In the genomic region with DNA sequence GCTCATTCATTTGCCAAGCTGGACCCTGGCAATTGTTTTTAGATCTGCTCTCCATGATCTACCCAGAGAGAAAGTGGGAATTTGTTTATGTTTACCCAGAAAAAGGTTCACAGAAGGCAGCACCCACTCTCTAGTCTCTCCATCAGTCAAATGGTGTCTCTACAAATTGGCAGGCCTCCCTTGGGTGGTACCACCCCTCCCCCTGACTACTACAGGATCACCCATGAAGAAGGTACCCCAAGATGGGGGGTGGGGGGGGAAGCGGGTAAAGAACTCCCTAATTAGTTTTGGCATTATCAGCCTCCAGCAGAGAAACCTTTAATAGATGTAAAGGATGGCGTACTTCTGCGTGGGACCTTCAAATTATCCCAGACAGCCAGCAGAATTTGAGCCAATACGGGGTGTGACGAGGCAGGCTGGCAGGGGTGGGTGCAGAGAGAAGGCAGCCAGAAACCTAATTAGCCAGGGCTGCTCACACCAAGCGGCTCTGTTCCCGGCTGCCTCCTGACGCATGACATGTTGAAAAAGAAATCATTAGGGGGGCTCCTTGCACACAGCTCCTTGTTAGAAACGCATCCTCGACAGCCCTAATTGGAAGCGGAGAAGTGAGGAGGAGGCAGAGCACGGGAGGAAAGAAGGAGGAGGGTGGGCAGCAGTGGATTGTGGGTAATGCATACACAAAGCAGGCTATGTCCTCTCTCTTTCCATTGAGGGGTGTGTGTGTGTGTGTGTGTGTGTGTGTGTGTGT, we compare ENCODE assay signal across 8 mouse cellular contexts.
DNase-seq lines count a peak whose midpoint lies in the region; ATAC-seq lines count a peak whose summit lies in the region.

No protein-coding gene starts in this region.

- peak overlapping the region; percentile 21 for H3K4me2 ChIP-seq in midbrain, embryonic 12.5 days (replicated peaks)
- H3K4me2 ChIP-seq in midbrain, embryonic 11.5 days: no peak overlapping the region

- ATAC-seq in midbrain, embryonic 12.5 days (ENCODE audit: low FRiP score, low read depth): peak; percentile 82
- ATAC-seq in midbrain, embryonic 11.5 days (ENCODE audit: low FRiP score): no peak

- no peak for DNase-seq in midbrain, embryonic 11.5 days (ENCODE audit: low spot score, missing footprints)
- DNase-seq in hindbrain, embryonic 10.5 days (ENCODE audit: low spot score): peak; percentile 13
- peak; percentile 63 to 82 for DNase-seq in left cerebral cortex, postnatal 10 days (ENCODE audit: extremely low spot score in 1 of 2, low spot score in 2 of 2)
- DNase-seq in right cerebral cortex, postnatal 36 days (ENCODE audit: low spot score in 2 of 2): peak; percentile 57 to 71
- DNase-seq in thymus, postnatal 10 days (ENCODE audit: low spot score in 2 of 2): no peak
- DNase-seq in thymus, postnatal 4 days: no peak
- no peak for DNase-seq in heart, adult 9 months (ENCODE audit: low spot score in 2 of 2)

- WGBS in midbrain, embryonic 12.5 days: 52% methylated on average over 12 of the region's 12 CpGs
- WGBS in midbrain, embryonic 11.5 days: 69% methylated on average over 12 of the region's 12 CpGs
- WGBS in hindbrain, embryonic 10.5 days: 57% methylated on average over 12 of the region's 12 CpGs

- no peaks in the 10 kb centered on the region for H3K27me3 ChIP-seq in midbrain, embryonic 12.5 days
- no peaks in the 10 kb centered on the region for H3K27me3 ChIP-seq in midbrain, embryonic 11.5 days (ENCODE audit: control insufficient read depth, insufficient read depth, low read length)
- no peaks in the 10 kb centered on the region for H3K27me3 ChIP-seq in hindbrain, embryonic 10.5 days (ENCODE audit: insufficient read depth, poor library complexity, severe bottlenecking)

- H3K9me3 ChIP-seq in midbrain, embryonic 12.5 days: no peaks in the 10 kb centered on the region
- no peaks in the 10 kb centered on the region; the same call in 1 of the 2 replicates for H3K9me3 ChIP-seq in midbrain, embryonic 11.5 days (ENCODE audit: control insufficient read depth, low read length)
- H3K9me3 ChIP-seq in hindbrain, embryonic 10.5 days: 0 out of 2 replicates have a peak, but pooled peaks cover 2% of the 10 kb centered on the region

- no peaks in the 10 kb centered on the region for H3K4me1 ChIP-seq in midbrain, embryonic 12.5 days
- no peaks in the 10 kb centered on the region for H3K4me1 ChIP-seq in midbrain, embryonic 11.5 days (ENCODE audit: control insufficient read depth, insufficient read depth, low read length)
- H3K4me1 ChIP-seq in hindbrain, embryonic 10.5 days (replicated peaks): no peaks in the 10 kb centered on the region

- no peak overlapping the region for H3K4me3 ChIP-seq in midbrain, embryonic 12.5 days
- H3K4me3 ChIP-seq in midbrain, embryonic 11.5 days (ENCODE audit: low read depth, low read length): no peak overlapping the region
- no peak overlapping the region; the same call in 1 of the 2 replicates for H3K4me3 ChIP-seq in hindbrain, embryonic 10.5 days

- no peak overlapping the region for H3K9ac ChIP-seq in midbrain, embryonic 12.5 days (replicated peaks)
- no peak overlapping the region for H3K9ac ChIP-seq in midbrain, embryonic 11.5 days (ENCODE audit: low read length)

- H3K27ac ChIP-seq in midbrain, embryonic 12.5 days (replicated peaks): peak overlapping the region; percentile 49; the same call in 1 of the 2 replicates
- H3K27ac ChIP-seq in midbrain, embryonic 11.5 days (ENCODE audit: low read depth, low read length): no peak overlapping the region; the same call in 1 of the 2 replicates
- peak overlapping the region; percentile 50; the same call in 1 of the 2 replicates for H3K27ac ChIP-seq in hindbrain, embryonic 10.5 days

- intact Hi-C loops in left cerebral cortex, postnatal 10 days (cut with DNase I): no loop called here

- H3K36me3 ChIP-seq in midbrain, embryonic 12.5 days: no peaks in the 10 kb centered on the region
- no peaks in the 10 kb centered on the region for H3K36me3 ChIP-seq in midbrain, embryonic 11.5 days (ENCODE audit: control insufficient read depth, insufficient read depth, low read length)
- no peaks in the 10 kb centered on the region for H3K36me3 ChIP-seq in hindbrain, embryonic 10.5 days

Comparison
In these comparisons a context has a peak if more than half of its experiments do, and no peak if none do; other contexts are left out.
1. DNase-seq: peak in hindbrain, embryonic 10.5 days (single experiment), left cerebral cortex, postnatal 10 days (2 of 2) and right cerebral cortex, postnatal 36 days (2 of 2); none in midbrain, embryonic 11.5 days (single experiment), thymus, postnatal 10 days (0 of 2), thymus, postnatal 4 days (single experiment) and heart, adult 9 months (0 of 2).